Mouse (Mus musculus): ENCODE data around the gene Olfr153. TPM values are rescaled to one million over a fixed set of nuclear protein-coding genes. Genes with fewer than 3 reads are reported as not detected.
"Not testable (repeated sequence)": the region's sequence is repeated elsewhere in the genome, so short reads cannot be mapped to it uniquely, and the experiment has no call there.

The Olfr153 gene
- not detected for total RNA-seq (2021)
- long read RNA-seq, experiment 1: 0 reads
- long read RNA-seq, experiment 2: 0 reads

GRCm38 (mm10) chr2:87531496-87531895 is at the start of gene Olfr153:
Gene Olfr153 (plus strand): TSS chr2:87531796.
- DNase-seq: no peak

GRCm38 (mm10) chr2:87482276-87482675 is 49.3 kb upstream of the Olfr153 start:
- no peak for DNase-seq

- not testable (repeated sequence) for DNase-seq
Measured at GRCm38 (mm10) chr2:87496993-87497392, 34.6 kb upstream of the Olfr153 start, which contains the start of gene Pramel7. Gene Pramel7 (minus strand): TSS chr2:87497093.

GRCm38 (mm10) chr2:87506265-87506664 is 25.3 kb upstream of the Olfr153 start, which contains the start of gene Pramel6:
Gene Pramel6 (plus strand): TSS chr2:87506565.
- DNase-seq: no peak

- DNase-seq: no peak
Measured at GRCm38 (mm10) chr2:87515046-87515445, 16.6 kb upstream of the Olfr153 start.

- no peak for DNase-seq
Measured at GRCm38 (mm10) chr2:87515457-87516060, 16.0 kb upstream of the Olfr153 start.

GRCm38 (mm10) chr2:87516581-87516980 is 15.0 kb upstream of the Olfr153 start:
- DNase-seq: no peak

- no peak for DNase-seq
Measured at GRCm38 (mm10) chr2:87520651-87521050, 10.9 kb upstream of the Olfr153 start.

- not testable (repeated sequence) for DNase-seq
Measured at GRCm38 (mm10) chr2:87525899-87526616, 5.5 kb upstream of the Olfr153 start.

GRCm38 (mm10) chr2:87534826-87535225 is 3.2 kb downstream of the Olfr153 start:
- DNase-seq: no peak

- no peak for DNase-seq
Measured at GRCm38 (mm10) chr2:87545442-87545841, 13.8 kb downstream of the Olfr153 start, which contains the start of gene Olfr1128. Gene Olfr1128 (minus strand): TSS chr2:87545542.

GRCm38 (mm10) chr2:87573602-87574001 is 42.0 kb downstream of the Olfr153 start, which contains the start of gene Olfr1129:
Gene Olfr1129 (plus strand): TSS chr2:87573902.
- not testable (repeated sequence) for DNase-seq

Other genes with a start within 250 kb of the Olfr153 start
- not detected for gene Olfr1118, start 224.2 kb upstream of the Olfr153 start, total RNA-seq (2021)
- gene Olfr1120, start 177.0 kb upstream of the Olfr153 start, total RNA-seq (2021): not detected
- not detected for gene Olfr1121, start 161.9 kb upstream of the Olfr153 start, total RNA-seq (2021)
- not detected for gene Olfr1122, start 145.9 kb upstream of the Olfr153 start, total RNA-seq (2021)
- gene Olfr1123, start 115.2 kb upstream of the Olfr153 start, total RNA-seq (2021): not detected
- gene Olfr1124, start 101.5 kb upstream of the Olfr153 start, total RNA-seq (2021): not detected
- not detected for gene Olfr1126, start 77.8 kb upstream of the Olfr153 start, total RNA-seq (2021)
- gene Pramel7, start 34.7 kb upstream of the Olfr153 start, total RNA-seq (2021): not detected
- gene Pramel6, start 25.2 kb upstream of the Olfr153 start, total RNA-seq (2021): not detected
- not detected for gene Olfr1128, start 13.7 kb downstream of the Olfr153 start, total RNA-seq (2021)
- gene Olfr1129, start 42.1 kb downstream of the Olfr153 start, total RNA-seq (2021): not detected
- not detected for gene Olfr1130, start 74.4 kb downstream of the Olfr153 start, total RNA-seq (2021)
- not detected for gene Olfr1131, start 95.3 kb downstream of the Olfr153 start, total RNA-seq (2021)
- gene Olfr1132, start 105.7 kb downstream of the Olfr153 start, total RNA-seq (2021): not detected
- not detected for gene Olfr1133, start 115.6 kb downstream of the Olfr153 start, total RNA-seq (2021)
- not detected for gene Olfr1134, start 126.7 kb downstream of the Olfr153 start, total RNA-seq (2021)
- not detected for gene Olfr1135, start 141.9 kb downstream of the Olfr153 start, total RNA-seq (2021)
- not detected for gene Olfr1136, start 162.2 kb downstream of the Olfr153 start, total RNA-seq (2021)
- not detected for gene Olfr1137, start 181.4 kb downstream of the Olfr153 start, total RNA-seq (2021)
- gene Olfr1138, start 208.2 kb downstream of the Olfr153 start, total RNA-seq (2021): not detected
- not detected for gene Olfr1140, start 212.0 kb downstream of the Olfr153 start, total RNA-seq (2021)
- not detected for gene Olfr1141, start 222.2 kb downstream of the Olfr153 start, total RNA-seq (2021)
- gene Olfr152, start 247.7 kb downstream of the Olfr153 start, total RNA-seq (2021): not detected